Mouse (Mus musculus): ENCODE results near the gene Pde4b. TPM values are rescaled to one million over a fixed set of nuclear protein-coding genes. Genes with fewer than 3 reads are reported as not detected.

Pde4b gene
- polyA plus RNA-seq, 1 experiment, result 78.9 TPM

DNA sequence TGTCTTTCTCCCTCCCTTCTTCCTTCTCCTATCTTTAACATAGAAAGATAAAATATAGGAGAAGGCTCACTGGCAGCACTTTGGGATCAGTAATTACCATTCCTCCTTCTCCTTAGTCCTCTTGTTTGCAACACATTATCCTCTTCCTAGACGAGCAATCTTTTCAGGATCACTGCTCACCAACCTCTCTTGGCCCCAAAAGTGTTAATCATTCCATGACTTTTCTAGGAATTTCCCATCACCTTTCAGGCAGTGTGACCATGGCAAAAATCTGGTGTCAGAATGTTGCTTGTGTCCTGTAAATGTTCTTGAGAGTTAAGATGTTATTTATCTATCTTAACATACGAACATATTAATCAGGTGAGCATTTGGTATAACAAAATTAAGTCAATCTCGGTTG lies 369.1 kb downstream of the Pde4b start:
- WGBS, result 71% methylated on average over 3 of the region's 3 CpGs
- no peaks in the 10 kb centered on the region for H3K27me3 ChIP-seq (ENCODE audit: control insufficient read depth, insufficient read depth, low read length)
- H3K27ac ChIP-seq (ENCODE audit: insufficient read depth, low read length), result no peak overlapping the region
- DNase-seq, result no peak
- TF ChIP-seq CTCF (IDR thresholded peaks at IDR 0.05; ENCODE audit: borderline replicate concordance, insufficient read depth, low read depth, low read length) (no peak), POLR2A (IDR thresholded peaks at IDR 0.05; ENCODE audit: borderline replicate concordance, insufficient read depth, low read length) (no peak)
- H3K4me1 ChIP-seq (ENCODE audit: control insufficient read depth, insufficient read depth, low read length), result peaks cover 6% of the 10 kb centered on the region; the same call in 1 of the 2 replicates
- H3K4me3 ChIP-seq (replicated peaks; ENCODE audit: insufficient read depth, low read depth, low read length), result no peak overlapping the region

DNA sequence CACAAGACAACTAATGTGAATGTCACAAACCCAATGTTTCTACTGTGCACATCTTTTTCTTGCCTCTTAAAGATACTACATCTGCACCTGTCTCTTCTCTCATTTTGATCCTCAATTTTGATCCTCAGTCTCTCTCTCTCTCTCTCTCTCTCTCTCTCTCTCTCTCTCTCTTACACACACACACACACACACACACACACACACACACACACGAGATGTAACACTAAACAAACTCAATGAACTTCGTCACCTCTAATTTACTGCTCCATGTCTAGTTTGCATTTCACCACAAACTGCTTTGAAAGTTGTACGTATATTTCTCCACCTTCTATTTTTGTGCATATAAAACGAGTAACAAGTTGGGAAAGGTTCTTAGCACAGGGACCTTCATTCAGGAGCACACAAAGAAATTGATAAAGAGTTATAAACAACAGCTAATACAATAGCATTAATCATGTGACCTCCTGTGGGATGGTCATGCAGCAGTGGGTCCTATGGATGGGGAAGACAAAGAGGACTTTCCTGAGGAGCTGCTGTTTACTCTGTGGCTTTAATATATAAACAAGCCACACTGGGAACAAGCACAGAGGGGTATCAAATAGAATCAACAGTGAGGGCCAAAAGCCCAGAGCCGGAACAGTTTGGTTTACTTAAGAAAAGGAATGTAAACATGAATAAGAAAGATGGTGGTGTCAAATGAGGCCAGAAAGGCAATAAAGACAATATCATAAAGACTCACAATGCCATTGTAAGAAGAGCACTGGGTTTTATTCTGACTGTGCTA lies 372.1 kb downstream of the Pde4b start:
- WGBS, result 82% methylated on average over 5 of the region's 5 CpGs
- H3K4me3 ChIP-seq (replicated peaks; ENCODE audit: insufficient read depth, low read depth, low read length), result no peak overlapping the region
- H3K27me3 ChIP-seq (ENCODE audit: control insufficient read depth, insufficient read depth, low read length), result no peaks in the 10 kb centered on the region
- H3K27ac ChIP-seq (ENCODE audit: insufficient read depth, low read length), result no peak overlapping the region
- DNase-seq, result no peak
- H3K4me1 ChIP-seq (ENCODE audit: control insufficient read depth, insufficient read depth, low read length), result no peaks in the 10 kb centered on the region
- TF ChIP-seq POLR2A (IDR thresholded peaks at IDR 0.05; ENCODE audit: borderline replicate concordance, insufficient read depth, low read length), result no peak

DNA sequence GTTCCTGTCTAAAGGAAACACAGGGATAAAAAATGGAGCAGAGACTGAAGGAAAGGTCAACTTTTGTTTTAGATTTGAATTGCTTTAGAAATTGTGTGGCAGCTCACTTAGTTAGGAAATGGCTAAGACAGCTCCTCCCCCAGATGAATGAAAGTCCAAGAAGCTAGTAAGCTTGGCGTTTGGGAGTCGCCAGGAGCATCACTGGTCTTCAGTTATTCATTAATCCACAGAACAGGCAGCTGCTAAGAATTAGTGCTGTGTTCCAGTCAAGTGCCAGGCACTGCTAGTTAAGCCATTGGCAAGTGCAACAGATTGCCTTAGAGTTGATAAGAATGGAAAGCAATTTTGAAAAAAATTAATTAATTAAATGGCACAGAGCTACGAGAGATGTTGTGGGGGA lies 390.8 kb downstream of the Pde4b start:
- WGBS, result 90% methylated on average over 3 of the region's 3 CpGs
- H3K4me3 ChIP-seq (replicated peaks; ENCODE audit: insufficient read depth, low read depth, low read length), result no peak overlapping the region
- DNase-seq, result no peak
- no peak for TF ChIP-seq POLR2A (IDR thresholded peaks at IDR 0.05; ENCODE audit: borderline replicate concordance, insufficient read depth, low read length)
- TF ChIP-seq CTCF (IDR thresholded peaks at IDR 0.05; ENCODE audit: borderline replicate concordance, insufficient read depth, low read depth, low read length), result no peak
- peaks cover 3% of the 10 kb centered on the region; the same call in 1 of the 2 replicates for H3K4me1 ChIP-seq (ENCODE audit: control insufficient read depth, insufficient read depth, low read length)
- no peaks in the 10 kb centered on the region for H3K27me3 ChIP-seq (ENCODE audit: control insufficient read depth, insufficient read depth, low read length)
- no peak overlapping the region for H3K27ac ChIP-seq (ENCODE audit: insufficient read depth, low read length)

DNA sequence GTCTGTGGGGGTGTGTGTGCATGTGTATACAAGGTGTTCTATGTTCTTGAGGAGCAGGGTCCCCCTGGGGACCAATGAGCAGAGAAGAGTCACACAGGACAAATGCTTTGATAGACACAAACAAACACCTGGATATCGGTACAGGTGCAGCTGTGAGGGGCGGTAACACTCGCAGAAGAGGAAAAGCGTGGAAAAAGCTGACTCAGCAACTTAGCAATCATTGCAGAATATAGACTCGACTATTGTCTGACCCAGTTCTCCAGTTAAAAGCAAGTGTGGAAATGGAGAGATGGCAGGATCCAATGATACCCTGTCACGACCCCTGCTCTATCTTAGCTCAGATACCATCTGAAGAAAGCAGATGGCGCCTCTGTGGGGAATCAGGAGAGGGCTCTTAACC lies 391.5 kb downstream of the Pde4b start:
- 65% methylated on average over 7 of the region's 7 CpGs for WGBS
- H3K4me3 ChIP-seq (replicated peaks; ENCODE audit: insufficient read depth, low read depth, low read length), result no peak overlapping the region
- H3K4me1 ChIP-seq (ENCODE audit: control insufficient read depth, insufficient read depth, low read length), result peaks cover 3% of the 10 kb centered on the region; the same call in 1 of the 2 replicates
- H3K27ac ChIP-seq (ENCODE audit: insufficient read depth, low read length), result no peak overlapping the region
- H3K27me3 ChIP-seq (ENCODE audit: control insufficient read depth, insufficient read depth, low read length), result no peaks in the 10 kb centered on the region
- TF ChIP-seq POLR2A (IDR thresholded peaks at IDR 0.05; ENCODE audit: borderline replicate concordance, insufficient read depth, low read length), result no peak
- TF ChIP-seq CTCF (IDR thresholded peaks at IDR 0.05; ENCODE audit: borderline replicate concordance, insufficient read depth, low read depth, low read length), result no peak
- no peak for DNase-seq

DNA sequence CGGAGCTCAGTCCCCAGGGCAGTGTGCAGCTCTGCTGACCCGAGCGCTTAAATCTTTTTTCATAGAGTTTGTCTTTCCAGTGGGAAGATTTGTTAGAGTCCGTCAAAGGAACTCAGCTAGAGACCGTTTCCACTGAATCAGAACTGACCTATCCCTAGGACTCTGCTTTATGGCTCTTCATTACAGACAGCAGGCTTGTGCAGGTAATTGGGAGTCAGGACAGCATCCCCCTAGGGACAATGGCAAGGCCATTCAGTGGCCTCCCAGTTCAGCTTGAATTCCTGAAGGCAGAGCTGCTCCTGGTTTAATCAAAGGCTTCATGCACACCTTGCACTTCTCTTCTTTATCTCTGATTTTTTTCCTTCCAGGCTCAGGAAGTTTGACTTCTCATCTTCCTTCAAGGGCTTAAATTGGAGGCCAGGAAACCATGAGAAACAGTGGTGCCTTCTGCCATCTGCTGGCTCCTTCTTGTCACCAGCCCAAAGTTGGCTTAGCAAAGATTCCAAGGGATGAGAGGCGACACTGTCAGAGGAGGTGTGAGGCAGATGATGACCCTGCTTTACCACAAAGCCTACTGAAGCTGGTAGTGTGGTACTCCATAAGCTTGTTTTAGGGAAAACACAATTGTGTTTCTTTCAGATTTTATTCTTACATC lies 393.6 kb downstream of the Pde4b start:
- H3K4me3 ChIP-seq (replicated peaks; ENCODE audit: insufficient read depth, low read depth, low read length), result no peak overlapping the region
- no peaks in the 10 kb centered on the region for H3K27me3 ChIP-seq (ENCODE audit: control insufficient read depth, insufficient read depth, low read length)
- DNase-seq, result peak; percentile 68 to 71
- WGBS, result 67% methylated on average over 6 of the region's 6 CpGs
- H3K27ac ChIP-seq (ENCODE audit: insufficient read depth, low read length), result no peak overlapping the region
- peaks cover 3% of the 10 kb centered on the region; the same call in 1 of the 2 replicates for H3K4me1 ChIP-seq (ENCODE audit: control insufficient read depth, insufficient read depth, low read length)
- no peak for TF ChIP-seq POLR2A (IDR thresholded peaks at IDR 0.05; ENCODE audit: borderline replicate concordance, insufficient read depth, low read length)
- peak; percentile 86 for TF ChIP-seq CTCF (IDR thresholded peaks at IDR 0.05; ENCODE audit: borderline replicate concordance, insufficient read depth, low read depth, low read length)

DNA sequence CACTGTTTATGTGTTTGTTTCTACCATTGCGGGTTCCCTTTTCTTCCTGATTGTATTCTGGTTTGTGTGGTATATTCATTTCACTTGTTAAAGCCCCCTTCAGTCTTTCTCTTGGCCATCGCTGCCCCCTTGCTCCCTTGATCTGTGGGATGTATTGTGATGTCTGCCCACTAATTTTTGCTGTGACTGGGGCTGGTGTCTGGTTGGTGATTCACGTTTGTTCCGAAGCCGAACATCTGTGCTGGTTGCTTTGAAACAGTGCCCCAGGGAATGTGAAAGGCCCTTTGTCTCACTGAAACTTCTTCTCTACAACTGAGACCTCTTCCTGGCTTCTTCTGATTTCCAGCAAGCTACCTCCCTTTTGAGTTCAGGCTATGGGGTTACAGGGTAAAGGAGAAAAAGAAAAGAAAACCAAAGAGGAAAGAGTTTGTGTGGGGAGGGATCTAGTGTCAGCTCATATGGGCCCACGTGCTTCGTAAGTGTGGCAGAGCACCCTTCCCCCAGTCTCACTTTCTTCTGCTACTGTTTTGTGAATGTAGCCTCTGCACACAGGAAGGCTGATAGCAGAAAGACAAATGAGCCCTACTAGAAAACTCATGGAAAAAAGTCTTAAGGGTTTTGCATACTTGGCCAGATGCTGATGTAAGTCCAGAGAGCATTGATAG lies 396.1 kb downstream of the Pde4b start:
- Histone ChIP-seq H3K27me3 (ENCODE audit: control insufficient read depth, insufficient read depth, low read length) (no peaks in the 10 kb centered on the region), H3K4me3 (replicated peaks; ENCODE audit: insufficient read depth, low read depth, low read length) (no peak overlapping the region), H3K4me1 (ENCODE audit: control insufficient read depth, insufficient read depth, low read length) (peaks cover 3% of the 10 kb centered on the region; the same call in 1 of the 2 replicates), H3K27ac (ENCODE audit: insufficient read depth, low read length) (no peak overlapping the region)
- 52% methylated on average over 7 of the region's 7 CpGs for WGBS
- TF ChIP-seq CTCF (IDR thresholded peaks at IDR 0.05; ENCODE audit: borderline replicate concordance, insufficient read depth, low read depth, low read length) (no peak), POLR2A (IDR thresholded peaks at IDR 0.05; ENCODE audit: borderline replicate concordance, insufficient read depth, low read length) (no peak)
- DNase-seq, result no peak

DNA sequence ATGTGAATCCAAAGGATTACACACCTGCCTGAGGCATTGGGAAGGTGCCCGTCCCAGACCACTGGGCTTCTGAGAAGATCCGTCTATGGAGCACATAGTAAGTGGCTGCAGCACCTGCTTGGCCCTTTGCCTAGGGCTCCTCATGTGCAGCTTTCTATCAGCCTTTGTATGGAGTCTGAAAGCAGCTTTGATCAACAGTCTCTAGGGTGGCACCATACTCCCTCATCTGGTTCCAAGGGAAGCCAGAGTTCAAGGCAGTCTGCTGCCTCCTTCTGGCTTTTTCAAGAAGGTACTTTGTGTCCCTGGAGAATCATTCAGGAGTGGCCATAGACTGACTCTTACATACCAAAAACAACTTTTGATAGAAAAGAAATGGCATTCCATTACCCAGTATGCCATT lies 397.4 kb downstream of the Pde4b start:
- WGBS, result 65% methylated on average over 2 of the region's 2 CpGs
- TF ChIP-seq CTCF (IDR thresholded peaks at IDR 0.05; ENCODE audit: borderline replicate concordance, insufficient read depth, low read depth, low read length) (peak; percentile 10; the same call in 1 of the 2 replicates), POLR2A (IDR thresholded peaks at IDR 0.05; ENCODE audit: borderline replicate concordance, insufficient read depth, low read length) (no peak)
- Histone ChIP-seq H3K27ac (ENCODE audit: insufficient read depth, low read length) (no peak overlapping the region), H3K27me3 (ENCODE audit: control insufficient read depth, insufficient read depth, low read length) (no peaks in the 10 kb centered on the region), H3K4me3 (replicated peaks; ENCODE audit: insufficient read depth, low read depth, low read length) (no peak overlapping the region), H3K4me1 (ENCODE audit: control insufficient read depth, insufficient read depth, low read length) (no peaks in the 10 kb centered on the region)
- peak in 1 of 2 experiments; percentile 27 for DNase-seq
